Mouse (Mus musculus) testis, adult 2 months (tissue): ENCODE measurements around the gene Ctdnep1.

ENCODE experiments used
- CTCF ChIP-seq: fragments of 200-500 bp; IDR thresholded peaks from 2 replicates; pipeline ENCODE4 v1.5.1; 2012; ENCODE audit warnings: low read depth, mild to moderate bottlenecking, inconsistent platforms, low read length, moderate library complexity; ENCODE audit not compliant: control insufficient read depth, insufficient read depth, insufficient replicate concordance
- POLR2A ChIP-seq: fragments of 200-500 bp; IDR thresholded peaks from 2 replicates; pipeline ENCODE4 v1.6.1; 2012; ENCODE audit warnings: low read depth, mild to moderate bottlenecking, inconsistent platforms, low read length, moderate library complexity; ENCODE audit not compliant: control insufficient read depth

GRCm38 (mm10) chr11:69945216-69945615 lies 35.7 kb upstream of the Ctdnep1 start:
- TF ChIP-seq POLR2A: no peak
- no peak for TF ChIP-seq CTCF
